Mouse (Mus musculus): Measurements from ENCODE around the gene Plxnc1.

Plxnc1 gene

DNA sequence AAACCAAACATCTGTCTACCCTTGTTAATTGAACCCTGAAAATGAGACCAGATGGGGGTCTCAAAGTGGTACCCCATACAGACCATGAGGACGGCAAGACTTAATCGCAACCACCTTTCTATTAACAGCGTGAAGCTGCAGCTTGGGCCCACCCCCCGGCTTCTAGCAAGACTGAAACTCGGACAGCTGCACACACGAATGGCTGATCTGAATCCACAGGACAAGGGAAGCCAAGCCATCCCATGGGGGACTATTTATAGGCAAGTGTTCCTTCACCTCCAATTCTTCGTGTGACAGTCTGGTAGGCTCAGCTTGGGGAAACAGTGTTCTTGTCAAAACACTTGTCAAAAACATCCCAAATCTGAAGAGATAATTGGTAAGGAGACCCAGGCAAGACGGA, 24.1 kb downstream of the Plxnc1 start:
- no peak for DNase-seq (ENCODE audit: low spot score in 2 of 2)

DNA sequence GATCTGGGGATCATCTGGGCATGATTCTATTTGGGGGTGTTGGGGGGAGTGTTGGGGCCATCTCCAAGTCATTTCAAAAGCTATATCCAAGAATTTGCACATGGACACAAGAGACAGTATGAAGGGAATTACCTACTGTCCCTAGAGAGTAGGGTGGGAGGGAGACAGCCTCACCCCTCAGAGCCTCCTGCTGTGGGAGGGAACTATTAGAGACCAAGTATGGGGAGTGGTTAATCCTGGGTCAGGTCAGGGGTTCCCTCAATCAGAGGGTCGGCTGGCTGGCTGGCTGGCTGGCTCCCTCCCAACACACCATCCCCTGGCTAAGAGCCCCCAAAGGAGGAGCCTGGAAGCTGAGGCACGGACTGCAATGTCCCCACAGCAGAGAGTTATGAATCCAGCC, 24.7 kb downstream of the Plxnc1 start:
- DNase-seq (ENCODE audit: low spot score in 2 of 2): no peak

DNA sequence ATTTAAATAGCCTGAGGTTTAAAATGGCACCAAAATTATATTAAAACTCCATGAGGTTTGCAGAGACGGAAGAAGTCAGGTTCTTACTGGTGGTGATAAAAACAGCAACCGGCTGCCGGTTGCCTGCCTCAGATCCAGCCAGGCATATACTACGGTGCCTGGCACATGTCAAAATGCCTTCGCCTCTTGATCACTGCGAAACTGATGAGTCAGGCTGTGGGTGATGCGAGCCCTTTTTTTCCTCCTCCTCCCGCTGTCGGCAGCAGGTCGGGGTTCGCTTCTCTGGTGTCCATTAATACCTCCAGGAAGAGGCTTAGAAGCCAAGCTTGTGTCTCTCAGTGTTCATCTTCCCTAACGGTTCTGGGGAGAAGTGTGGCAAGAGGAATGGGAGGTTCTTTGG, 25.1 kb downstream of the Plxnc1 start:
- DNase-seq (ENCODE audit: low spot score in 2 of 2): peak; percentile 69 to 79

DNA sequence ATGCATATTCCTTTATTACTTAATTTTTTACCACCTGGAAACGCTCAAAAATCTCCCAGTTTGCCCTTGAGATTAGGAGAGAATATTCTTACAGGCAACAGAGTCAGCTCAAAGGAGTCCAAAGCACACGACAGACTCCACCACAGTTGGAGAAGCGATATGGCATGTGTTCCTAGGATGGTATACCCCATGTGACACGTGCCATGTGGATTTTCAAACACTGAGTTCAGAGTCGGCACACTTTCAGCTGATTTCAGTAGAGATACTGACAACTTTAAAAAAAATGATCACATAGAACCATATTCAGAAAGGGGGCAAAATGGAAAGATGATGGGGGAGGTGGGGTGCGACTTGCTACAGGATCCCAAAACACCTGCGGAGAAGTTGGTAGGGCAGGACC, 26.0 kb downstream of the Plxnc1 start:
- no peak for DNase-seq (ENCODE audit: low spot score in 2 of 2)

DNA sequence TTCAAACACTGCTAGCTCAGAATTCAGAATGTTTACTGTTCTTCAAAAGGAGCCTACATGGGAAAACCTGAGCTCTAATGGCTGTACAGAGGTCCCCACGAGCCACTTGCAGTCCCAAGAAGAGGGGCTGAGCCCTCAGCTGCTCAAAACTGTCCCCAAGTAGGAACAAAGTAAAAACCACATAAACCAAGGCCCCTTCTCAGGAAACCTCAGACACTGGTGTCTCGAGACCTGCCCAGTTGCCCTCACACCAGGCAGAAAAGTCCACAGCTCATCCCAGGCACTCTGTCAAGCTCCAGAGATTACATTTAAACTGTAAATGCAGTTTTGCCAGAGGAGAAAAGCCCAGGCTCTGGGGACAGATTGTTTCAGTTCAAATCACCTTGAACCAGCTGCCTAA, 26.6 kb downstream of the Plxnc1 start:
- DNase-seq (ENCODE audit: low spot score in 2 of 2): no peak

DNA sequence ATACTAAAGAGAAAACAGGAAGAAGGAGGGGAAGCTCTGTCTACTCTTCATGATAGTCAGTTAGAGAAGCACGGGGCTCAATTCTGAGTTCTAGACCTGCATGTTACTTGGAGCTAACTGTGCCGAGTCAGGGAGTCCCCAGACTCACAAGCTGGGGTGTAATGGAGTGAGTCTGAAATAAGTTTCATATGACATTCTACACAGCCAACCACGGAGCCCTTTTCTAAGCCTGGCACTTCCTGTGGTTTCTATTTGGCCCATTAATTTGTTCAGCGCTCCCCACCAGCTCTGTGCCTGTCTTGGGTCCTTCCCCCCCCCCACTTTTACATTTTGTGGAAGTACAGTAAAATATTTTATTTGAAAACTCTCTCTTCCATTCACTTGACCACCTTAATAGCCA, 27.3 kb downstream of the Plxnc1 start:
- peak in 1 of 2 experiments; percentile 19 for DNase-seq (ENCODE audit: low spot score in 2 of 2)

DNA sequence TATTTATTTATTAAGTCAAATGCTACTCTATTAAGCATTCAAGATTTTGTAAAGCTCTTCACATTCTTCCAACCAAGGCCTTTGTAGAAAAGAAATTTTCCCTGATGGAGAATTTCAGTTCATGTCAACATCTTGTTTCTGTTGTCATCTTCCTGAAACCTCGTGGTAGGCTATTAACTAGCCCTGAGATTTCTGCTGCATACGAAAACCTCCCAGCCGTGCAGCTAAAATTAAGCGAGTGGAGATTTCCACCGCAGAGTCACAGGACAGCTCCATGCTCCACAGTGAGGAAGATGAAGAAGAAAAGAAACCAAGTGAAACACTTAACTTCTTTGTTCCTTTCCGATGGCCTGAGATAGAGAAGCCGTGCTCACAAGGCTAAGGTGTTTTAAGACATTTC, 28.0 kb downstream of the Plxnc1 start:
- no peak for DNase-seq (ENCODE audit: low spot score in 2 of 2)

DNA sequence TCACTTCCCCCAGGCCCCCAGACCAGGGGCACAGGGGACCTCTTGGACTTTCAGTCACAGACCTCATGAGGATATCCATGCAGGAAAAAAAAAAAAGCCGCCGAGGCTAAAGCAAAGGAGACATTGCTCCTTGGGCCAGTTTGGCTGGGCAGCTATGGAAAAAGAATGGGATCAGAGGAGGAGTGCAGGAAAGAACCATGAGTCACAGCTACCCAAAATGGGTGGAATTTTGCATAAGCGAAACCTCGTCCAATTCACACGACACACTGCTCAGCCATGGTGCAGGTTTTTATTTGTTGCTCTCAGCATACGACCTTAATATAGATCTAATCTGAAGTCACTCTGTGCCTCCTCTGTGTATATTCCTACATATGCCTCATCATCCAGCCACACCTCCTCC, 28.9 kb downstream of the Plxnc1 start:
- no peak for DNase-seq (ENCODE audit: low spot score in 2 of 2)

DNA sequence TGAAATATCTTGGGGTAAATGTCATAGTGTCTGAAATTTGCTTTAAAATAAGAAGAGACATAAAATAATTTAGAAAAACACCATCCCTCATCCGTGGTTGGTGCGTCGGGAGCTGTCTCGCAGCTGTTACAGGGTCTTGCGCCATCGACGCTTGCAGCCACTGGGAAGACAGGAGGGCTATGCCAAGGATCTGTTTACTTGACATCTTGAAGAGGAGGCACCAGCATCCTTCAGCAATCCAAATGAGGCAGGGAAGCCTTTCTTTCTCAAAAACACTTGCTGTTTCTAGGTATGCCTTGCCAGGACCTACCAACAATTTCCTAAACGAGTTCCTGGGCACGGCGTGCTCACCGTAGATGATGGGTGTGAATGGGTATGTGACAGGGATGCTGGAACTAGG, 30.6 kb downstream of the Plxnc1 start:
- no peak for DNase-seq (ENCODE audit: low spot score in 2 of 2)

DNA sequence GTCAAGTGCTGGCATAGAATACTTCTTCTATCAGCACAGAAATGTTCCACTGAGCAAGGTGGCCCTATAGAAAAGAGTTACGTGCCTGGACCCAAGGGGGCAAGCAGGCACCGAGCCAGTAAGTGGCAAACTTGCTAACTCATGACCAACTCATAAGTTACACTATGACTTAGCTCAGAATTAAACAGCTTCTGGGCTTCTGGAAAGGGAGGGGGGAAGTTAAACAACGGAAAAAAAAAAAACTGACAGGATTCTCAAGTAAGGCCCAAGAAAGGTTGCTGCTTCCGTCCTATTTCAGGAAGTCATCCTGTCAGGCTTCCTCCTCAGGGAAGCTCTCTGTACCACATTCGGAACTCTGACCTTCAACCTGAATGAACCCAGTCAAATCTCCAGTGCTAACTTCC, 31.3 kb downstream of the Plxnc1 start:
- DNase-seq (ENCODE audit: low spot score in 2 of 2): no peak

DNA sequence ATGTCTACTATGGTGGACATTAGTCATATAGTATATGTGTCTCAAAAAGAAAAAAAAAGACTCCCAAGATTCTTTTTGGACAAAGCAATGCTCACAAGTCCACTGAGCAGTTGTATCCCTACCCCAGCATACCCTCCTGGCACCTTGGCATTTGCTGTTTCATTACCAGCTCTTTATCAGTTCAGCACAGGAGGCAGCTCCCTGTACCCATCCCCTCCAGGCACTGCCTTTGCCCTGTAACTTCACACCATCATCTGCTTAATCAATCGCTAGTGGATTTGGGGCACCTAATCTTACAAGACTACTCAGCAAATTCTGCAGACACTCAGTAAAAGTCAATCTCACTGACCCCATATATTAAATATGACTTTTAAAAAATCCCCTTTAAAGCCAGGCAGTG, 32.1 kb downstream of the Plxnc1 start:
- DNase-seq (ENCODE audit: low spot score in 2 of 2): peak; percentile 52 to 75

DNA sequence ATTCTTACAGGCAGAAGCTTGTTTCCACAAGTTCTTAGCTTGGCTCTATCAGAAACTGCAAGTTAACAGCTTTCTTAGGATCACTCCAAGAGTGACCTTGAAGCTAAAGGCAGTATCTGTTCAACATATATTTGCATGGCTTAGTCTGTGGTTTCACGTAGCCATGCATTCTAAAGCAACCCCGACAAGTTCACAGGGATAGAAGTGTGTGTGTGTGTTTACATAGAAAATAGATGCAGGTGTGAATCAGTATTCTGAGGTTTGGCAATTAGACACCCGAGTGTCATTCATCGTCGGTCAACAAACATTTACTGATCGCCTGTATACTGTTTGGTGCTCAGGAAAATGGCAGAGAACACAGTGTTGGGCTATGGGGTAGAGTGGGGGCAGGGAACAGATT, 33.5 kb downstream of the Plxnc1 start:
- no peak for DNase-seq (ENCODE audit: low spot score in 2 of 2)

DNA sequence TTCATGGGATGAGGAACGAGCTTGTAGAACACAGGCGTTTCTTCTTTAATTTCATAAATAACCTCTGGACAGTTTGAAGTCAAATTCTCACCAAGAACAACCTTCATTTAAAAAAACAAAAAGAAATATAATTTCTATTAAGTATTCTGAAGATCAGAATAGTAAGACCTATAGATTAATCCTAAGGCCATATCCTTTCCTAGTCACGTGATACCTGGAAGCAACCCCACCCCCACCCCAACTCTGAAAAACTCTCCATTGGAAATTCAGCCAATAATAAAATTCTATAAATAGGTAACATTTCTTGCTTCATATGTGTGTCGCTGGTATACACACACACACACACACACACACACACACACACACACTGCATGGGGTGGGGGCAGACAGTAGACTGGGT, 34.1 kb downstream of the Plxnc1 start:
- DNase-seq (ENCODE audit: low spot score in 2 of 2): no peak

DNA sequence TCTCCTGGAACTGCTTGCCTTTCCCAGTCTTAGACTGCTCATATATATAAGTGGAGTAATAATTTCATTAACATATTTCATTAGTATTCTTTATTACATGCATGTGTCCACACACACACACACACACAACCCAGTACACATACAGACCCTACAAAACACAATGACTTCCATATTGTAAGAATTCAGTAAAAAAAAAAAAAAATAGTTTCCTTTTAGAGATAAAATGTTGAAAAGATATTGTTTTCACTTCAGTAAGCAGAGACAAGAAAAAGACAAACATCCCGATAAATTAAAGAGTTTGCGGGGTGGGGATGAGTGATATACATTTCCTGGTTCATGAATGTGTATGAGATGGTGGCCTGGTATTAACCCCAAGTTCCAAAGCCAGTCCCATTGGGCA, 34.8 kb downstream of the Plxnc1 start:
- DNase-seq (ENCODE audit: low spot score in 2 of 2): no peak

DNA sequence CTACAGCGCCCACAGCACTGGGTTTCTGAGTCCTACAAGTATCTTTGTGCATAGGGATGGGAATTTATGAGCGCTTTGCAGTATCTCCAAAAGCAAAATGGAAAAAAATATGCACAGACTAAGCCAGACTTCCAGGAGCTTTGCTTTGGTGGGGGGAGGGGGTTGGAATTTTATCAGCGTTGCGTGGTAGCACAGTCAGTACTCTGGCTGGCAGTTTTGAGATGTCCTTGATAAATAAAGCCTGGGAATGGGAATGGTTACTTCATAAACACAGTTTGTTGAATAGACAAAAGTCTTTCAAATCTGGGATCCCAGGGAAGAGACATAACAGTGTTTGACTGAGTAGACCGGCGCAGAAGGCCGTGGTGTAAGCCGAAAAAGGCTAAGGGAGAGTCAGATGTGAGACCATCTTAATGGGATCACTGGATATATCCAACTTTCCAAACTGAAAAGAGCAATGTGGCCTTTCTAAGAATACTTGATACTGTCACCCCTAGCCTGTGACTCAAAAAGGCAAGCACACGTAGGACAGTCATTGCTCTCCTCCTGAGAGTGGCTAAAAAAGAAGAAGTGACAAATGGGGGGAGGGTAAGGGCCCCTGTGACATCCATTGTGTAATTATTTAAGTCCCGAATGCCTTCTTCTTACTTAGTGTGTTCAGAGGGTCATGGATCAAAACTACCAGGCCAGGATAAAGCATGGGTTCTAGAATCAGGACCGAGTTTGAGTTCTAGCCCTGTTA, 35.5 kb downstream of the Plxnc1 start:
- peak in 1 of 2 experiments; percentile 31 for DNase-seq (ENCODE audit: low spot score in 2 of 2)

DNA sequence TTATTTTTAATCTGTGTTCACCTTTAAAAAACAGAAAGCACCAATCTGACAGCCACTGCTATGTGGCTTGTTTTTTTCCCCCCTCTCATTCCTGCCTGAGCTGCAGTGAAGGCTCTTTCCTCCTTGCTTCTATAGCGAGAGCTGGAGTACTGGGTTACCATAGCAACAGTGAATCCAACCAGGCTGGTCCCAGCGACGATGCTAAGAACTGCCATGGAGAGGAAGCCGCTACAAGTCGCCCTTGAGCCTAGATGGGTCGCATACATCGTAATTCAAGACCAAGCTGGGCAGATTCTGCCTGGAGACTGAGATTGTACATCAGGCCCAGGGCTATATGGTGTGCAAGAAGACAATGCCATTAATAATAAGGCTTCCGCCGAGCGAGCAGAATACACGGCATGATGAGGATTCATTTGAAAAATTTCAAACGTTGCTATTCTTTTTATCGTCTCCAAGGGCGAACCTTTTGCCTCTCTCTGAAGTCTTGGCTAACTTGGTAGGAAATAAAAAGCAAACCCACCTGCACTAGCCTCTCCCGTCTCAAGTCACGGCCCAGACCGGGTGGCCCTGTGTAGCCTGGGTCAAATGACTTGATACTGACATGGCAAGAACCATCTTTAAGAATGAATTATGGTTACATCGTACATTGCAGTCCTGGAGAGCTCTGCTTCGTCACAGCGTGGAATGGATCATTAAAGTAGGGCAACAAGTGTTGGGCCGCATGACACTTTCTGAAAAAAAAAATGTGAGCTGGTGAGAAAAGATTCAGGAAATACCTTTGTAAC, 38.8 kb downstream of the Plxnc1 start:
- no peak for DNase-seq (ENCODE audit: low spot score in 2 of 2)

DNA sequence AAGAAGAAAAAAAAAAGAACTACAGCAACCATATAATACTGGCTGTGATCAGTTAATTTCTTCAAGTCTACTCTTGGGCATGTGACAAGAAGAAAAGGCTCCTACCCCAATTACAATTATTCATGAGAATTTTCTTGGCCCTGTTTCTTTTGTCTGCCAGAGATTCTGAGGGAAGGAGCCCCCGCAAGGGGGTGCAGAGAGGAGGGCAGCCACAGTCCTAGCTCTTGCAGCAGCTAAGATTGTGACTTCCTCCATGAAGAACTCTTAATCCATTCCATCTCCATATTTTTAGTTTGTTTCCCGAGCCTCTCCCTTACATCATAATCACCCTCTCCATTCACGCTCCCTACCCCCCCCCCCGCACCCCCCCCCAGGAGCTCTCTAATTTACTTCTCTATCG, 39.4 kb downstream of the Plxnc1 start:
- no peak for DNase-seq (ENCODE audit: low spot score in 2 of 2)

DNA sequence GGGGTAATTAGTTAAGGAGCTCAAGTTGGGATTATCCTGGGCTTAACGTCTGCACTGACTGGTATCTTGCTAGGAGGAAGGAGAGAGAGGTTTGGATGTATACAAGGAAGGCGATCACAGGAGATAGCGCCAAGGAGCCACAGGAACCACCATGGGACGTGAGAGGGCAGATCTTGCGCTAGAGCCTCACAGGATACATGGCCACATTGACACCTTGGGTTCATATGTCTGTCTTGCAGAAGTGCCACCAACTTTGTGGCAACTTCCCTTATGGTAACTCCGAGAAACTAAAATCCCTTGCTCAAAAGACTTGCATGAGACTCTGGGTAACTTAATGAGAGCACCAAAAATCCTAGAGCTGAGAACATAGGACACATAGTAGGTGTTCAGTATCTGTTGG, 47.7 kb downstream of the Plxnc1 start:
- no peak for DNase-seq (ENCODE audit: low spot score in 2 of 2)

DNA sequence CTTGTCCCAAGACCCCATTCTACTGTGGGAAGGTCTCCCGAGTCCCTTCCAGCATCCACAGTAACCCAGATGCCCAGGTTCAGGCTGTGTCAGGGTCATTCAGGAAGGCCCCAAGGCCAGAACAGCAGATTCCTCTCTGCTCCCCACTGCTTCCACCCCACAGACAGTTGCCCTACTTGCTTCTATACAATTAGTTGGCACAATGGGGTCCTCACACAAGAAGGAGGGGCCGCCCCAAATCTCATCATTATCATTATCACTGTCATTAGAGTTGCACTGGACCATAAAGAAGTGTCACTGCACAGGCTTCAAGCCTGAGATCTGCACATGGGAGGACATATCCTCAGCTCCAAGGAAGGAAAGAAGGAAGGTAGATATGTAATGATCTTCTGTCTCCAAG, 48.3 kb downstream of the Plxnc1 start:
- no peak for DNase-seq (ENCODE audit: low spot score in 2 of 2)

DNA sequence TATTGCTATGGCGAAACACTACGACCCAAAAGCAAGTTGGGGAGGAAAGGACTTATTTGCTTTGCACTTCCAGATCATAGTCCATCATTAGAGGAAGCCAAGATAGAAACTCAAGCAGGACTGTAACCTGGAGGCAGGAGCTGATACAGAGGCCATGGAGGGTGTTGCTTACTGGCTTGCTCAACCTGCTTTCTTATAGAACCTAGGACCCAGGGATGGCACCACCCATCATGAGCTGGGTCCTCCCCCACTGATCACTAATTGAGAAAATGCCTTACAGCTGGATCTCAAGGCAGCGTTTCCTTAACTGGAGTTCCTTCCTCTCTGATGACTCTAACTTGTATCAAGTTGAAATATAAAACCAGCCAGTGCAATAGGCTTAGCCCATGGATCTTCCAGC, 48.8 kb downstream of the Plxnc1 start:
- DNase-seq (ENCODE audit: low spot score in 2 of 2): no peak

DNA sequence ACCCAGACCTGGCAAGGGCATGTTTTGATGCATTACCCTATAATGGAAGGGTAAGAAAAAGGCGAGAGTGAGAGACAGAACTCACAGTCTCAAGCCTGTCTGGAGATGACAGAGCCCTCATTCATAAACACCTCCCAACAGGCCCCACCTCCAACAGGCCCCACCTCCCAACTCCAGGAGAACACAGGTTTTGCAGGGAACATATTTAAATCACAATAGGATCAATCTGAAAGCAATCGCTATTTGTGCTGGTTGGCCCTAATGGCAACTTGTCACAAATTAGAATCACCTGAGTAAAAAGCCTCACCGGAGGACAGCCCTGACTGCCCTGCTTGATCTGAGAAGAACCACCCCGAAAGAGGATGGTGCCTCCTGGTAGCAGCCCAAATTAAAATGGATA, 54.9 kb downstream of the Plxnc1 start:
- DNase-seq (ENCODE audit: low spot score in 2 of 2): no peak

DNA sequence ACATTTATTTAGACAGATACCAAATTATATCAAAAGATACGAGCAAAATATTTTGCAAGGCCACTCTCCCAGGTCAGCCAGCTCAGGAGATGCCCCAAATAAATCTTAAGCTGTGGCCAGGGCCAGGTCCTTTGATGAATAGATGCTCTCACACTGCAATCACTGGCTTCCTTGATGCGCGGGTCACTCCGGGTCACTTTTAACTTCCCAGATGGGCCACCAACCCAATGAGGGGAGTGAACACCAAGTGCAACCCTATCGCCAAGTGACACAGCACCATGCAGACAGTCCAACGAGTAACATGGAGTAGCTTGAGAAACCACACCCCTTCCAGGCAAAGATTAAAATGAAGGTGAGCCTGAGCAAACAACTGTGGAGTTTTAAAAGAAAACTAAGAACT, 61.4 kb downstream of the Plxnc1 start:
- DNase-seq (ENCODE audit: low spot score in 2 of 2): no peak

DNA sequence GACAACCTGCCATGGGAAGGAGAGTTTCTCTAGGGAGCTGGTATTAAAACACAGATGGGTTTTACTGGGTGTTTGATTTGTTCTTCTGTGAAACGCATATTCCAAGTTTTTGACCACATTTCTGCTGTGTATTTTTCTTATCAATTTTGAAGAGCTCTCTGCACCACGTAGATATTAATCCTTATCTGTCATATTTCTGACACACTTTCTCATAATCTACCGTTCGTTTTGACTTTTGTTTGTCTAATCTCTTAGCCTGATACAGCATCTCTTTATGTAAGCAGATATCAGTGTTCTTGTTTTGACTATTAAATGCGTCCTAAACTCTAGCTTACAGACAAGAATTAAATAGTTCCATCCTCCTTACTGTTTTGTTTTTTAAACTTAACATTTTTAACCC, 73.1 kb downstream of the Plxnc1 start:
- no peak for DNase-seq (ENCODE audit: low spot score in 2 of 2)

DNA sequence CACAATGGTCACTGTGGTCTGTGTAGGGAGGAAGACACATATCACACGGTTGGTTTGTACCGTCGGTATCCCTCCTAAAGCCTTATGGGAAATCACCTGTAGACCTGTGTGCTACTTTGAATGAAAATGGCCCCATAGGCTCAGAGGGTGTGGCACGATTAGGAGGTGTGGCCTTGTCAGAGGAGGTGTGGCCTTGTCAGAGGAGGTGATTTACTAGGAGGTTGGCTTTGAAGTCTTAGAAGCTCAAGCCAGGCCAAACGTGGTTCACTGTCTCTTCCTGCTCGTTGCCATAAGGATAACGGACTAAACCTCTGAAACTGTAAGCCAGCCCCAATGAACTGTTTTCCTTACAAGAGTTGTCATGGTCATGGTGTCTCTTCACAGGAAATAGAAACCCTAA, 73.5 kb downstream of the Plxnc1 start:
- DNase-seq (ENCODE audit: low spot score in 2 of 2): no peak

Data from spleen, postnatal 36 days (tissue).